Mouse (Mus musculus) myocyte (in vitro differentiated cells): ENCODE data around the gene Olfr616. TPM values are rescaled to one million over a fixed set of nuclear protein-coding genes. Genes with fewer than 3 reads are reported as not detected.
"Not testable (repeated sequence)": the region's sequence is repeated elsewhere in the genome, so short reads cannot be mapped to it uniquely, and the experiment has no call there.

Source experiments
- H3K27me3 ChIP-seq: one replicate; pipeline ENCODE4 v1.6.1; 2011; ENCODE audit not compliant: control insufficient read depth, insufficient read depth, insufficient read length
- H3K36me3 ChIP-seq: one replicate; pipeline ENCODE4 v1.6.1; 2011; ENCODE audit not compliant: control insufficient read depth, insufficient read depth
- H3K4me2 ChIP-seq: one replicate; pipeline ENCODE4 v1.6.1; 2011; ENCODE audit warnings: low read depth, control low read depth
- H3K4me3 ChIP-seq: one replicate; pipeline ENCODE4 v1.5.1; 2011; ENCODE audit warnings: mild to moderate bottlenecking, control low read depth, moderate library complexity
- H3K79me2 ChIP-seq: one replicate; pipeline ENCODE4 v1.6.1; 2011; ENCODE audit not compliant: control insufficient read depth, insufficient read depth
- H3ac ChIP-seq: one replicate; pipeline ENCODE4 v1.6.1; 2011; ENCODE audit not compliant: control insufficient read depth, insufficient read length
- CEBPB ChIP-seq: IDR thresholded peaks from 2 replicates; pipeline ENCODE4 v1.6.1; 2011; ENCODE audit warnings: mild to moderate bottlenecking, moderate library complexity; ENCODE audit not compliant: poor library complexity, insufficient read depth, severe bottlenecking
- E2F4 ChIP-seq: IDR thresholded peaks from one replicate; pipeline ENCODE4 v1.6.1; 2011; ENCODE audit warnings: mild to moderate bottlenecking, control low read depth, moderate library complexity; ENCODE audit not compliant: insufficient read depth
- MAX ChIP-seq: IDR thresholded peaks from one replicate; pipeline ENCODE4 v1.6.1; 2011; ENCODE audit warnings: low read depth, mild to moderate bottlenecking, control low read depth
- MYOD1 ChIP-seq, 3 experiments: IDR thresholded peaks; one replicate each; pipeline ENCODE4 v1.6.1; 2011; ENCODE audit warnings: control low read depth in 2 of 3, low read depth in 2 of 3, mild to moderate bottlenecking in 2 of 3, moderate library complexity in 1 of 3; ENCODE audit not compliant: insufficient read length in 2 of 3, control insufficient read depth in 1 of 3
- MYOG ChIP-seq, 3 experiments: IDR thresholded peaks; one replicate each; pipeline ENCODE4 v1.6.1; 2011; ENCODE audit warnings: control low read depth in 2 of 3, low read depth in 2 of 3, mild to moderate bottlenecking in 2 of 3; ENCODE audit not compliant: insufficient read length in 2 of 3, control insufficient read depth in 1 of 3, insufficient read depth in 1 of 3
- POLR2A ChIP-seq: IDR thresholded peaks from one replicate; pipeline ENCODE4 v1.6.1; 2011; ENCODE audit warnings: low read depth, mild to moderate bottlenecking, control low read depth, moderate library complexity; ENCODE audit not compliant: insufficient read length
- POLR2AphosphoS2 ChIP-seq: IDR thresholded peaks from one replicate; pipeline ENCODE4 v1.6.1; 2011; ENCODE audit warnings: low read depth, control low read depth; ENCODE audit not compliant: insufficient read length
- REST ChIP-seq: IDR thresholded peaks from one replicate; pipeline ENCODE4 v1.6.1; 2011; ENCODE audit warnings: mild to moderate bottlenecking, control low read depth, moderate library complexity; ENCODE audit not compliant: insufficient read depth, insufficient read length
- SRF ChIP-seq: IDR thresholded peaks from one replicate; pipeline ENCODE4 v1.6.1; 2011; ENCODE audit warnings: low read depth; ENCODE audit not compliant: control insufficient read depth, insufficient read length
- TCF12 ChIP-seq: IDR thresholded peaks from one replicate; pipeline ENCODE4 v1.6.1; 2011; ENCODE audit warnings: mild to moderate bottlenecking, control low read depth; ENCODE audit not compliant: poor library complexity, insufficient read depth, severe bottlenecking
- TCF3 ChIP-seq: IDR thresholded peaks from one replicate; pipeline ENCODE4 v1.6.1; 2011; ENCODE audit warnings: low read depth, control low read depth; ENCODE audit not compliant: insufficient read length
- USF1 ChIP-seq: IDR thresholded peaks from one replicate; pipeline ENCODE4 v1.6.1; 2011; ENCODE audit warnings: low read depth, mild to moderate bottlenecking, control low read depth, moderate library complexity
- polyA plus RNA-seq: library from polyadenylated mRNA; unstranded; fragments of >200 nt; fragmentation: generic; extraction: Trizol; gene quantifications from one replicate; pipeline ENCODE4 v1.2.1, GENCODE M21; 2012; ENCODE audit warnings: missing spikeins

Gene Olfr616
- polyA plus RNA-seq, 1 experiment = not detected

DNA sequence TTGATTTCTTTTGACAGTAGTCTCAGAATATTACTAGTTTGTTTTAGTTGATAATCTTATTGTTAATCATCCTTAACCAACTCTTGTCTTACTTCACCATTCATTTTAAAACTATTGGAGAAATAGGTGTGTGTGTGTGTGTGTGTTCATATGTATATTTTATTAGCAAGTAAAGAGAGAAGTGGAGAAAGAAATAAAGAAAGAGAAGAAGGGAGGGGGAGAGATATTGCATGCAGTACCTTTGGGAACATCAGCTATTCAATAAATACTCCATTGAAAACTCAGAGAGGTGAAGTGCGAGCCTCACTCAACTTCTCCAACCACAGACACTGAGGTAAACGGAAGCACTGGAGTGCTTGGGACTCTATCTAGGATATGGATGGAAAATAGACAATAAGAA lies 13.2 kb downstream of the Olfr616 start, which contains the start of gene Olfr615:
TSS of gene Olfr615 (plus strand) at position 301 of the 400 bp plus-strand sequence.
- no peaks in the 10 kb centered on the region for H3K27me3 ChIP-seq
- no peak for TF ChIP-seq MYOD1 (IDR thresholded peaks at IDR 0.05; ENCODE audit: control insufficient read depth in 1 of 3, insufficient read length in 2 of 3, low read depth in 2 of 3)
- TF ChIP-seq CEBPB = no peak
- TF ChIP-seq MAX = no peak
- no peak for TF ChIP-seq POLR2A
- TF ChIP-seq POLR2AphosphoS2 = no peak
- TF ChIP-seq MYOG (IDR thresholded peaks at IDR 0.05; ENCODE audit: control insufficient read depth in 1 of 3, insufficient read depth in 1 of 3, insufficient read length in 2 of 3, low read depth in 2 of 3) = no peak
- no peak for TF ChIP-seq E2F4
- TF ChIP-seq USF1 = no peak
- TF ChIP-seq TCF3 = no peak
- no peak for TF ChIP-seq REST
- no peak for TF ChIP-seq SRF
- no peak for TF ChIP-seq TCF12
- H3K4me3 ChIP-seq = no peak within 1 kb of the TSS
- H3ac ChIP-seq = no peak within 1 kb of the TSS
- no peaks in the 10 kb centered on the region for H3K79me2 ChIP-seq
- H3K36me3 ChIP-seq = no peaks in the 10 kb centered on the region
- no peak within 1 kb of the TSS for H3K4me2 ChIP-seq

GRCm38 (mm10) chr7:103547774-103548173 lies 21.2 kb downstream of the Olfr616 start, which contains the start of gene Olfr613:
Gene Olfr613 (plus strand): TSS chr7:103548074.
- H3K79me2 ChIP-seq = no peaks in the 10 kb centered on the region
- no peak for TF ChIP-seq MAX
- TF ChIP-seq POLR2AphosphoS2 = no peak
- no peak for TF ChIP-seq POLR2A
- TF ChIP-seq TCF12 = no peak
- TF ChIP-seq E2F4 = no peak
- no peak for TF ChIP-seq MYOD1 (IDR thresholded peaks at IDR 0.05; ENCODE audit: control insufficient read depth in 1 of 3, insufficient read length in 2 of 3, low read depth in 2 of 3)
- TF ChIP-seq TCF3 = no peak
- TF ChIP-seq MYOG (IDR thresholded peaks at IDR 0.05; ENCODE audit: control insufficient read depth in 1 of 3, insufficient read depth in 1 of 3, insufficient read length in 2 of 3, low read depth in 2 of 3) = no peak
- TF ChIP-seq REST = no peak
- TF ChIP-seq SRF = no peak
- TF ChIP-seq CEBPB = no peak
- TF ChIP-seq USF1 = no peak

DNA sequence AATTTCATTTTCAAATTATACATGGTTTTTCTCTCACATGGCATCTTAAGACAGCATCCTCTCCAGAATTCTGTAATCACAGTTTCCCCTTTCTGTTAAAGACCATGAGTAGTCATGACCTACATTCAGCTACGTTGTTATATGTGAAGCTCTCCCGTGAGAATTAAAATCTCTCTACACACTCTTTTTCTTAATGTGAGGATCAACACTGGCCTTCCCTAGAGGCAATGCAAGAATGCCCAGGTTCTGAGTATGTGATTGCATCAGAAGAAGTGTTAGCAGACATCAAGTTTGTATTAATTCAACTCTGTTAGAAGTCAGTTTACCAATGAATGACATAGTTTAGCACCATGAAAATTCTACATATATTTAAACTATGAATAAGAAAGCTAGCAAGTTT lies 26.3 kb downstream of the Olfr616 start, which contains the start of gene Olfr612:
TSS of gene Olfr612 (minus strand) at position 101 of the 400 bp plus-strand sequence.
- H3K27me3 ChIP-seq, H3K36me3 ChIP-seq, H3K4me3 ChIP-seq, H3ac ChIP-seq, H3K79me2 ChIP-seq, H3K4me2 ChIP-seq: not testable (repeated sequence)

More at GRCm38 (mm10) chr7:103547774-103548173, 21.2 kb downstream of the Olfr616 start, which contains the start of gene Olfr613:
- no peak within 1 kb of the TSS for H3K4me2 ChIP-seq
- H3K36me3 ChIP-seq = no peaks in the 10 kb centered on the region
- H3K27me3 ChIP-seq = no peaks in the 10 kb centered on the region
- H3ac ChIP-seq = no peak within 1 kb of the TSS
- H3K4me3 ChIP-seq = no peak within 1 kb of the TSS

DNA sequence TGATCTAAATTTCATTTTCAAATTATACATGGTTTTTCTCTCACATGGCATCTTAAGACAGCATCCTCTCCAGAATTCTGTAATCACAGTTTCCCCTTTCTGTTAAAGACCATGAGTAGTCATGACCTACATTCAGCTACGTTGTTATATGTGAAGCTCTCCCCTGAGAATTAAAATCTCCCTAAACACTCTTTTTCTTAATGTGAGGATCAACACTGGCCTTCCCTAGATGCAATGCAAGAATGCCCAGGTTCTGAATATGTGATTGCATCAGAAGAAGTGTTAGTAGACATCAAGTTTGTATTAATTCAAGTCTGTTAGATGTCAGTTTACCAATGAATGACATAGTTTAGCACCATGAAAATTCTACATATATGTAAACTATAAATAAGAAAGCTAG lies 48.2 kb downstream of the Olfr616 start, which contains the start of gene Olfr611:
TSS of gene Olfr611 (minus strand) at position 101 of the 400 bp plus-strand sequence.
- not testable (repeated sequence) for H3K4me3 ChIP-seq, H3K36me3 ChIP-seq, H3K4me2 ChIP-seq, H3K27me3 ChIP-seq, H3ac ChIP-seq, H3K79me2 ChIP-seq

Other genes starting within 250 kb of the Olfr616 start
- not detected for gene Olfr598, start 245.6 kb downstream of the Olfr616 start, polyA plus RNA-seq
- gene Olfr599, start 233.2 kb downstream of the Olfr616 start, polyA plus RNA-seq = not detected
- gene Olfr600, start 219.5 kb downstream of the Olfr616 start, polyA plus RNA-seq = not detected
- not detected for gene Olfr601, start 206.5 kb downstream of the Olfr616 start, polyA plus RNA-seq
- gene Olfr603, start 183.0 kb downstream of the Olfr616 start, polyA plus RNA-seq = not detected
- gene Usp17lc, start 154.1 kb downstream of the Olfr616 start, polyA plus RNA-seq = not detected
- not detected for gene Olfr605, start 123.7 kb downstream of the Olfr616 start, polyA plus RNA-seq
- not detected for gene Olfr606, start 120.1 kb downstream of the Olfr616 start, polyA plus RNA-seq
- not detected for gene Olfr607, start 105.0 kb downstream of the Olfr616 start, polyA plus RNA-seq
- not detected for gene Olfr608, start 99.3 kb downstream of the Olfr616 start, polyA plus RNA-seq
- not detected for gene Olfr609, start 71.1 kb downstream of the Olfr616 start, polyA plus RNA-seq
- not detected for gene Olfr610, start 57.0 kb downstream of the Olfr616 start, polyA plus RNA-seq
- not detected for gene Olfr611, start 48.3 kb downstream of the Olfr616 start, polyA plus RNA-seq
- not detected for gene Olfr612, start 26.4 kb downstream of the Olfr616 start, polyA plus RNA-seq
- not detected for gene Olfr613, start 21.1 kb downstream of the Olfr616 start, polyA plus RNA-seq
- gene Olfr615, start 13.1 kb downstream of the Olfr616 start, polyA plus RNA-seq = not detected
- not detected for gene Olfr617, start 3.9 kb upstream of the Olfr616 start, polyA plus RNA-seq
- not detected for gene Olfr618, start 21.0 kb upstream of the Olfr616 start, polyA plus RNA-seq
- not detected for gene Olfr619, start 31.4 kb upstream of the Olfr616 start, polyA plus RNA-seq
- not detected for gene Olfr620, start 43.4 kb upstream of the Olfr616 start, polyA plus RNA-seq
- gene Olfr622, start 73.6 kb upstream of the Olfr616 start, polyA plus RNA-seq = not detected
- not detected for gene Olfr623, start 94.6 kb upstream of the Olfr616 start, polyA plus RNA-seq
- gene Olfr624, start 102.0 kb upstream of the Olfr616 start, polyA plus RNA-seq = not detected
- gene Olfr625-ps1, start 113.6 kb upstream of the Olfr616 start, polyA plus RNA-seq = not detected
- gene Olfr243, start 145.5 kb upstream of the Olfr616 start, polyA plus RNA-seq = not detected
- not detected for gene Olfr628, start 161.2 kb upstream of the Olfr616 start, polyA plus RNA-seq
- not detected for gene Olfr629, start 175.8 kb upstream of the Olfr616 start, polyA plus RNA-seq
- not detected for gene Olfr630, start 188.2 kb upstream of the Olfr616 start, polyA plus RNA-seq
- not detected for gene Olfr69, start 202.5 kb upstream of the Olfr616 start, polyA plus RNA-seq
- not detected for gene Olfr68, start 210.6 kb upstream of the Olfr616 start, polyA plus RNA-seq
- not detected for gene Olfr67, start 222.7 kb upstream of the Olfr616 start, polyA plus RNA-seq
- gene Hbb-bt, start 244.9 kb upstream of the Olfr616 start, polyA plus RNA-seq = not detected